Mouse (Mus musculus): ENCODE data around the gene Slc25a35.
"Not testable (repeated sequence)": the region's sequence is repeated elsewhere in the genome, so short reads cannot be mapped to it uniquely, and the experiment has no call there.

- TF ChIP-seq CTCF (IDR thresholded peaks at IDR 0.05; ENCODE audit: low read depth, low read length); POLR2A (IDR thresholded peaks at IDR 0.05; ENCODE audit: borderline replicate concordance, low read depth, low read length): not testable (repeated sequence)
Measured at GRCm38 (mm10) chr11:68973250-68974058, 5.5 kb downstream of the Slc25a35 start.

Measured in bone marrow macrophage, adult 2 months (primary cell).